In the genomic region with DNA sequence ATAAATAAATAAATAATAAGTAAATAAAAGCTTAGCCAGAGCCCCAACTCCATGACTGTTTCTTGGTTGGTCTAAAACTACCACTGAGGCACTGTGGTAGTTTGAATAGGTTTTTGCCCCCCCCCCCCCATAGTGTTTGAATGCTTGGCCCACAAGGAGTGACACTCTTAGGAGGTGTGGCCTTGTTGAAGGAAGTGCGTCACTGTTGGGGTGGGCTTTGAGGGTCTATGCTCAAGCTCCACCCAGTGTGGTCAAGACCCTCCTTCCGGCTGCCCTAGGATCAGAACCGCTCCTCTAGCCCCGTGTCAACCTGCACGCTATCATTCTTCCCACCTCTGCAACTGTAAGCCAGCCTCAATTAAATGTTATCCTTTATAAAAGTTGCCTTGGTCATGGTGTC, we compare ENCODE assay signal across 36 mouse cellular contexts. TPM values are rescaled to one million over a fixed set of nuclear protein-coding genes. Genes with fewer than 3 reads are reported as not detected.
"Had no signal": no experiment of that assay in that cellular context is flagged by ENCODE, and none has a peak within 500 bp of the region (broad histone marks: within the 10 kb centered on the region; RNA-seq: fewer than 3 reads in every experiment).

No protein-coding gene starts in this region.

- H3K9ac ChIP-seq: heart, embryonic 15.5 days; hindbrain, embryonic 12.5 days; hindbrain, embryonic 15.5 days; kidney, embryonic 15.5 days; limb, embryonic 13.5 days; limb, embryonic 15.5 days had no signal

- ATAC-seq: hindbrain, postnatal 0 days; intestine, embryonic 16.5 days had no signal

- H3K27me3 ChIP-seq: heart, embryonic 13.5 days; heart, embryonic 15.5 days; hindbrain, embryonic 12.5 days; hindbrain, embryonic 15.5 days; kidney, embryonic 15.5 days; limb, embryonic 13.5 days; limb, embryonic 15.5 days had no signal

- H3K4me2 ChIP-seq: hindbrain, embryonic 12.5 days; hindbrain, embryonic 15.5 days; kidney, embryonic 15.5 days; limb, embryonic 13.5 days; limb, embryonic 15.5 days had no signal

- H3K27ac ChIP-seq: heart, adult 2 months; hindbrain, embryonic 10.5 days; hindbrain, embryonic 12.5 days; hindbrain, embryonic 15.5 days; hindbrain, postnatal 0 days; kidney, embryonic 15.5 days; kidney, postnatal 0 days; layer of hippocampus, adult 2 months; limb, embryonic 13.5 days; limb, embryonic 15.5 days had no signal

- H3K4me1 ChIP-seq: limb, embryonic 13.5 days; limb, embryonic 15.5 days had no signal

- DNase-seq: gastrocnemius, postnatal 14 days; gastrocnemius, postnatal 36 days; heart, adult 11 months; heart, adult 2 months; heart, postnatal 14 days; heart, postnatal 36 days; kidney, adult 11 months; kidney, adult 2 months; kidney, adult 9 months; kidney, postnatal 14 days; kidney, postnatal 36 days; layer of hippocampus, adult 9-11 months; layer of hippocampus, postnatal 36 days; left cerebral cortex, postnatal 4 days; lung, adult 18-20 months had no signal

- H3K36me3 ChIP-seq: hindbrain, embryonic 15.5 days had no signal

- H3K4me3 ChIP-seq: heart, adult 2 months; heart, embryonic 13.5 days; heart, embryonic 15.5 days; hindbrain, embryonic 10.5 days; hindbrain, embryonic 12.5 days; hindbrain, embryonic 15.5 days; kidney, embryonic 15.5 days; layer of hippocampus, adult 2 months; limb, embryonic 13.5 days; limb, embryonic 15.5 days had no signal

- H3K9me3 ChIP-seq: heart, embryonic 13.5 days; heart, embryonic 15.5 days; hindbrain, embryonic 10.5 days; hindbrain, embryonic 12.5 days; hindbrain, embryonic 15.5 days; kidney, embryonic 15.5 days; limb, embryonic 13.5 days; limb, embryonic 15.5 days had no signal

RNA-seq across cellular contexts. Expression of gene Fndc8, which starts 16.3 kb away (rescaled TPM):
- total RNA-seq: gastrocnemius, adult 18-20 months; gastrocnemius, adult 8-10 months; gastrocnemius, postnatal 14 days; gastrocnemius, postnatal 36 days; heart, adult 2 months; heart, postnatal 14 days; heart, postnatal 36 days; hindbrain, postnatal 0 days; layer of hippocampus, adult 2 months; layer of hippocampus, postnatal 14 days; layer of hippocampus, postnatal 36 days; left cerebral cortex, adult 18-20 months; left cerebral cortex, adult 8-10 months; left cerebral cortex, postnatal 10 days; left cerebral cortex, postnatal 25 days; left cerebral cortex, postnatal 4 days; liver, adult 2 months had no signal
- polyA plus RNA-seq: heart, embryonic 11.5 days; liver, adult 2 months had no signal
